Mouse (Mus musculus): ENCODE data around the gene Baiap2. TPM values are rescaled to one million over a fixed set of nuclear protein-coding genes. Genes with fewer than 3 reads are reported as not detected.

Baiap2 gene
- 23.8 and 32.7 TPM in 2 replicates for total RNA-seq (2014; rRNA removed)
- 18.0 TPM in 2 replicates for polyA plus RNA-seq (2015; fragmentation: Nextera tagmentation; extraction: Ambion mirVana)

DNA sequence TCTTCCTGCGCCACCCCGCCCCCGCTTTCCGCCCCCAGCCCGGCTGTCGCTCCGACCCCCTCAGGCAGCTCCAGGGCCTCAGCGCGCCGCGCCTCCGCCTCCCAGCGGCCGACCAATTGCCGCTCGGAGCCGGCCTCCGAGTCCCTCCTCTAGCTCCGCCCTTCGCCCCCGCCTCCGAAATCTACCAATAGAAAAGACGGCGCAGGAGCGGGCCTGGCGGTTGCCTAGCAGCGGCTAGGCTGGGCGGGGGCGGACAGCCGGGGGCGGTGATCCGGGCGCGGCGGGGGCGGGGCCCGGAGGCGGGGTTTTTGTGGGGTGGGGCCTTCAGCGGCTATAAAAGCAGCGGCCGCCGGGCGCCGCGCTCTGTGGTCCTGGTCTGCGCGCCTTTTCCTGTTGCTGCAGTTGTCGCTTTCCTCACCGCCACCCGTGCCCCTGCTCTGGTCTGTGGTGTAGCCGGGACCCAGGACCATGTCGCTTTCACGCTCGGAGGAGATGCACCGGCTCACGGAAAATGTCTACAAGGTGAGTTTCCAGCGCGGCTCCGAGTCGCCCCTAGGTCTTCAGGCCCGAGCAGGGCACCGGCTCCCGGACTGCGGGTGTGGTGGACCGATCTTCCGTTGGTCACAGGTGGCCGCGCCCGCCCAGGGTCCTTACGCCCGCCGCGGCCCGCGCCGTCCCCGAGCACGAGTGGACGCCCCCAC, at the start of gene Baiap2:
TSS of gene Baiap2 (plus strand) at position 37 of the 701 bp plus-strand sequence.
- Histone ChIP-seq H3K4me1 (ENCODE audit: insufficient read depth, low read length) (no peaks in the 10 kb centered on the region), H3K9me3 (ENCODE audit: low read length) (no peaks in the 10 kb centered on the region), H3K27ac (ENCODE audit: low read depth, low read length) (peak within 1 kb of the TSS; percentile 75), H3K27me3 (ENCODE audit: insufficient read depth, low read length) (0 out of 2 replicates have a peak, but pooled peaks cover 4% of the 10 kb centered on the region), H3K4me3 (ENCODE audit: low read depth, low read length) (peak within 1 kb of the TSS; percentile 72), H3K9ac (replicated peaks; ENCODE audit: low read length, poor library complexity, severe bottlenecking) (peak within 1 kb of the TSS; percentile 79), H3K4me2 (ENCODE audit: low read depth, low read length, poor library complexity, severe bottlenecking) (peak within 1 kb of the TSS; percentile 84), H3K36me3 (ENCODE audit: insufficient read depth, low read length) (no peaks in the 10 kb centered on the region)
- DNase-seq (ENCODE audit: low spot score): peak; percentile 99
- ATAC-seq (ENCODE audit: low FRiP score): peak; percentile 95
- TF ChIP-seq CTCF (IDR thresholded peaks at IDR 0.05): peak; percentile 23; the same call in 1 of the 2 replicates
- under 1% methylated on average over 53 of the region's 79 CpGs for WGBS

DNA sequence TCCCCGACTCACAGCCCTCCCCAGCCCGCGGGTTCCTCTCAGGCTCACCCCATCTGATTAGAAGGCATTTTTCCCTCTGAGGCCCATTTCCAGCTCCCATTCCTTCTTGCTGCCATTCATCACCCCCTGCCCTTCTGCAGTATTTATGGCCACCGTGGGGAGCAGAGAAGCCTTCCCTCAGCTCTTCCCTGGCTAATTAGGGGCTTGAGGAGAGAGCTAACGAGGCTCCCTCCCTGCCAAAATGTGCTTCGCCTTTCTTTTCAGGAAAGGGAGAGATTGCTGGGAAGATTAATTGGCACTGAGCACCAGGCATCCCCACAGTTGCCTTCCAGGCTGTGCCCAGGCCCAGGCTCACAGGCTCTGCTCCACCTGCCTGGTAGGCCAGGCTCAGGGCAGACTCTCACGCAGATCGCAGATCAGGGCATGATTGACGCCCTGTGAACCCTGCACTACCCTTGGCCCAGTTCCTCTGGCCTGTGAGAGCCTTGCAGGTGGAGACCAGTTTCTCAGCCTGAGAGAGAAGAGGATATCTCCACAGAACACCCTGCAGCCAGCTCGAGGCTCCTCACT, 48.8 kb upstream of the Baiap2 start:
- Histone ChIP-seq H3K4me2 (ENCODE audit: low read depth, low read length, poor library complexity, severe bottlenecking) (no peak overlapping the region), H3K27ac (ENCODE audit: low read depth, low read length) (peak overlapping the region; percentile 64), H3K9ac (replicated peaks; ENCODE audit: low read length, poor library complexity, severe bottlenecking) (peak overlapping the region; percentile 33; the same call in 1 of the 2 replicates), H3K9me3 (ENCODE audit: low read length) (no peaks in the 10 kb centered on the region), H3K4me1 (ENCODE audit: insufficient read depth, low read length) (no peaks in the 10 kb centered on the region), H3K36me3 (ENCODE audit: insufficient read depth, low read length) (peaks cover 59% of the 10 kb centered on the region), H3K27me3 (ENCODE audit: insufficient read depth, low read length) (no peaks in the 10 kb centered on the region), H3K4me3 (ENCODE audit: low read depth, low read length) (no peak overlapping the region)
- DNase-seq (ENCODE audit: low spot score): peak; percentile 45
- no peak for ATAC-seq (ENCODE audit: low FRiP score)
- WGBS: 54% methylated on average over 10 of the region's 10 CpGs
- no peak for TF ChIP-seq CTCF (IDR thresholded peaks at IDR 0.05)

- Histone ChIP-seq H3K4me1 (ENCODE audit: insufficient read depth, low read length) (no peaks in the 10 kb centered on the region), H3K27ac (ENCODE audit: low read depth, low read length) (peak overlapping the region; percentile 64; the same call in 1 of the 2 replicates), H3K9ac (replicated peaks; ENCODE audit: low read length, poor library complexity, severe bottlenecking) (no peak overlapping the region), H3K27me3 (ENCODE audit: insufficient read depth, low read length) (no peaks in the 10 kb centered on the region), H3K9me3 (ENCODE audit: low read length) (no peaks in the 10 kb centered on the region), H3K36me3 (ENCODE audit: insufficient read depth, low read length) (peaks cover 53% of the 10 kb centered on the region), H3K4me2 (ENCODE audit: low read depth, low read length, poor library complexity, severe bottlenecking) (no peak overlapping the region), H3K4me3 (ENCODE audit: low read depth, low read length) (no peak overlapping the region)
- DNase-seq (ENCODE audit: low spot score) (no peak), ATAC-seq (ENCODE audit: low FRiP score) (no peak)
- WGBS: 76% methylated on average over 6 of the region's 6 CpGs
- no peak for TF ChIP-seq CTCF (IDR thresholded peaks at IDR 0.05)
Measured at GRCm38 (mm10) chr11:119894634-119895033, 47.9 kb upstream of the Baiap2 start.

DNA sequence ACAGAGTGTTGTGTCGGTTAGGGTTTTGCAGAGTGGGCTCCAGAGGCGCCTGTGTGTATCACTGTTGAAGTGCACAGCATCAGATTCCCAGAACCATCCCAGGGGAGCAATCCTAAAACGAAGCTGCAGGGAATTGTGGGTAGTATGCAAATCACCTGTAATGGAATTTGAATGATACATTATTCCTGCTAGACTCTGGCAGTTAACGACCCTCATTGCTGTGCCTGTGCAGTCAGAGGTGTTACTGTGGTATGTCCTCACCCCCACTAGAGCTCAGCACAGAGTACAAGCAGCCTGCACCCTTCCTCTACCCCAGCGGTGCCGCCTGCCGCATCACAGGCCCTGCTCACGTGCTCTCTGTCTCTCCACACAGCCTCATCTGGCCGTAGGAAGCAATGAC, 45.5 kb upstream of the Baiap2 start:
- Histone ChIP-seq H3K9ac (replicated peaks; ENCODE audit: low read length, poor library complexity, severe bottlenecking) (no peak overlapping the region), H3K4me1 (ENCODE audit: insufficient read depth, low read length) (no peaks in the 10 kb centered on the region), H3K27me3 (ENCODE audit: insufficient read depth, low read length) (no peaks in the 10 kb centered on the region), H3K4me2 (ENCODE audit: low read depth, low read length, poor library complexity, severe bottlenecking) (no peak overlapping the region), H3K4me3 (ENCODE audit: low read depth, low read length) (no peak overlapping the region), H3K9me3 (ENCODE audit: low read length) (no peaks in the 10 kb centered on the region), H3K27ac (ENCODE audit: low read depth, low read length) (peak overlapping the region; percentile 52; the same call in 1 of the 2 replicates), H3K36me3 (ENCODE audit: insufficient read depth, low read length) (peaks cover 36% of the 10 kb centered on the region)
- DNase-seq (ENCODE audit: low spot score) (peak; percentile 60), ATAC-seq (ENCODE audit: low FRiP score) (peak; percentile 60)
- 70% methylated on average over 9 of the region's 9 CpGs for WGBS
- peak; percentile 38 for TF ChIP-seq CTCF (IDR thresholded peaks at IDR 0.05)

DNA sequence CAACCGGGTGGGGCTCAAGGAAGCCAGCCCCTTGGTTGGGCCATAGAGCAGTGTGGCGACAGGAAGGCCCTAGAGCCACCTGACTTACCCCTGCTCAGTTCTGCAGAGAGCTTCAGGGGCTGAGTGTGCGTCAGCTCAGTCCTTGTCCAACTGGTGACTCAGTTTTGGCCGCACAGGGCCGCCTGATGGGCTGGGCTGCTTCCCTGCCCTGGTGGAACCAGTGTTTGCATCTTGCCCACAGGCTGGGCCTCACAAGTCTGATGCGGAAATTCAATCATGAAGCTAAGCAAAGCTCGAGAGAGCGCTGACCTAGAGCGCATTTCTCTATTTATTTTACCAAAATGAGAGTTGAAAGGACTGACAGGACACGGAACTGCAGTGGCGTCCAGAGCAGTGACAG, 43.6 kb upstream of the Baiap2 start:
- no peaks in the 10 kb centered on the region for H3K4me1 ChIP-seq (ENCODE audit: insufficient read depth, low read length)
- peaks cover 24% of the 10 kb centered on the region for H3K36me3 ChIP-seq (ENCODE audit: insufficient read depth, low read length)
- no peak for TF ChIP-seq CTCF (IDR thresholded peaks at IDR 0.05)
- no peaks in the 10 kb centered on the region for H3K27me3 ChIP-seq (ENCODE audit: insufficient read depth, low read length)
- H3K27ac ChIP-seq (ENCODE audit: low read depth, low read length): no peak overlapping the region
- H3K4me3 ChIP-seq (ENCODE audit: low read depth, low read length): no peak overlapping the region
- no peak for ATAC-seq (ENCODE audit: low FRiP score)
- DNase-seq (ENCODE audit: low spot score): no peak
- 79% methylated on average over 11 of the region's 11 CpGs for WGBS
- H3K9ac ChIP-seq (replicated peaks; ENCODE audit: low read length, poor library complexity, severe bottlenecking): no peak overlapping the region
- H3K9me3 ChIP-seq (ENCODE audit: low read length): no peaks in the 10 kb centered on the region
- no peak overlapping the region for H3K4me2 ChIP-seq (ENCODE audit: low read depth, low read length, poor library complexity, severe bottlenecking)

- H3K9me3 ChIP-seq (ENCODE audit: low read length): no peaks in the 10 kb centered on the region
- no peak overlapping the region for H3K9ac ChIP-seq (replicated peaks; ENCODE audit: low read length, poor library complexity, severe bottlenecking)
- H3K36me3 ChIP-seq (ENCODE audit: insufficient read depth, low read length): peaks cover 14% of the 10 kb centered on the region
- no peak for TF ChIP-seq CTCF (IDR thresholded peaks at IDR 0.05)
- H3K27me3 ChIP-seq (ENCODE audit: insufficient read depth, low read length): no peaks in the 10 kb centered on the region
- H3K4me2 ChIP-seq (ENCODE audit: low read depth, low read length, poor library complexity, severe bottlenecking): no peak overlapping the region
- WGBS: 73% methylated on average over 4 of the region's 4 CpGs
- H3K4me3 ChIP-seq (ENCODE audit: low read depth, low read length): no peak overlapping the region
- no peaks in the 10 kb centered on the region for H3K4me1 ChIP-seq (ENCODE audit: insufficient read depth, low read length)
- H3K27ac ChIP-seq (ENCODE audit: low read depth, low read length): no peak overlapping the region
- ATAC-seq (ENCODE audit: low FRiP score) (no peak), DNase-seq (ENCODE audit: low spot score) (no peak)
Measured at GRCm38 (mm10) chr11:119901174-119901573, 41.4 kb upstream of the Baiap2 start.

Data from midbrain, postnatal 0 days (tissue).